Mouse (Mus musculus) forebrain, embryonic 12.5 days (tissue): ENCODE measurements at regions not wholly inside any gene's neighbourhood (a gene's known extent, or its start where the extent isn't known, plus 50 kb on each side); places are given as distances from the start of the nearest gene placed in this dataset.
A peak's percentile ranks its signal among the peaks of the same experiment; 100 is the strongest.

Experiments
- ATAC-seq: fragments of 200-750 bp; cut with Nextera tagmentation; 2 replicates; pipeline ENCODE4 v1.8.0; 2017; ENCODE audit warnings: moderate TSS enrichment; ENCODE audit not compliant: low FRiP score
- H3K27ac ChIP-seq: fragments of 300-500 bp; sonication (generic); 2 replicates; pipeline ENCODE4 v1.5.1; 2016; ENCODE audit warnings: mild to moderate bottlenecking
- H3K27me3 ChIP-seq: fragments of 300-500 bp; sonication (generic); 2 replicates; pipeline ENCODE4 v1.6.1; 2016; ENCODE audit warnings: mild to moderate bottlenecking
- H3K36me3 ChIP-seq: fragments of 300-500 bp; sonication (generic); replicated peaks from 2 replicates; pipeline ENCODE4 v1.6.1; 2016; ENCODE audit warnings: mild to moderate bottlenecking
- H3K4me1 ChIP-seq: fragments of 300-500 bp; sonication (generic); 2 replicates; pipeline ENCODE4 v1.6.1; 2016
- H3K4me2 ChIP-seq: fragments of 300-500 bp; sonication (generic); 2 replicates; pipeline ENCODE4 v1.6.1; 2016; ENCODE audit warnings: mild to moderate bottlenecking, moderate library complexity
- H3K4me3 ChIP-seq: fragments of 300-500 bp; sonication (generic); replicated peaks from 2 replicates; pipeline ENCODE4 v1.5.1; 2016; ENCODE audit warnings: mild to moderate bottlenecking
- H3K9ac ChIP-seq: fragments of 300-500 bp; sonication (generic); 2 replicates; pipeline ENCODE4 v1.6.1; 2016; ENCODE audit warnings: mild to moderate bottlenecking
- H3K9me3 ChIP-seq: fragments of 300-500 bp; sonication (generic); 2 replicates; pipeline ENCODE4 v1.6.1; 2016
- WGBS: fragments of 180-500 bp; shearing (Covaris S2); methylation state at CpG from one replicate; pipeline ENCODE4 v1.1.7; 2016; 5-methylcytosine and 5-hydroxymethylcytosine counted together

DNA sequence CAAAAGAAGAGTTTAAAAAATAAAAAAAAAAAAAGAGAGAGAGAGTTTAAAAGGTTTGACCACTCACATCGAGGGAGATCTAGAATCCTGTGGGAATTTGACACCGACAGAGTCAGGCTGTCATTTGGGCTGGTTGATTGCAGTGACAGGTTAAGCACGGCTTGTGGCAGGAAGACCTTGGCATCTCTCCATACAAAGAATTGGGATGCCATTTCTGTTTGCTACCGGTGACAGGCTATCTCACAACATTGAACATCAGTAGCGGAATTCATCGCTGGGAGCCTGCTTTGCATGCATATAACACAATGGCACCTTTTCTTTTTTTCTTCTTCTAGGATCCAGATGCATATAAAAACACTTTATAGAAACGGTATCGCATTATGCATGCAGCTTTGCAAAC lies 53.7 kb upstream of the Gm26657 start:
- Histone ChIP-seq H3K36me3 (no peaks in the 10 kb centered on the region), H3K9me3 (no peaks in the 10 kb centered on the region), H3K4me3 (no peak overlapping the region), H3K4me1 (peaks cover 2% of the 10 kb centered on the region; the same call in 1 of the 2 replicates), H3K27me3 (0 out of 2 replicates have a peak, but pooled peaks cover 3% of the 10 kb centered on the region), H3K4me2 (no peak overlapping the region), H3K27ac (no peak overlapping the region), H3K9ac (no peak overlapping the region)
- no peak for ATAC-seq
- WGBS: 62% methylated on average over 8 of the region's 8 CpGs

GRCm38 (mm10) chr4:56685696-56686095 lies 54.2 kb upstream of the Gm26657 start:
- Histone ChIP-seq H3K9ac (no peak overlapping the region), H3K4me1 (peaks cover 2% of the 10 kb centered on the region; the same call in 1 of the 2 replicates), H3K27ac (no peak overlapping the region), H3K4me2 (peak overlapping the region; percentile 37; the same call in 1 of the 2 replicates), H3K4me3 (no peak overlapping the region), H3K27me3 (0 out of 2 replicates have a peak, but pooled peaks cover 3% of the 10 kb centered on the region), H3K9me3 (no peaks in the 10 kb centered on the region), H3K36me3 (no peaks in the 10 kb centered on the region)
- no peak; the same call in 1 of the 2 replicates for ATAC-seq
- 69% methylated on average over 8 of the region's 8 CpGs for WGBS

DNA sequence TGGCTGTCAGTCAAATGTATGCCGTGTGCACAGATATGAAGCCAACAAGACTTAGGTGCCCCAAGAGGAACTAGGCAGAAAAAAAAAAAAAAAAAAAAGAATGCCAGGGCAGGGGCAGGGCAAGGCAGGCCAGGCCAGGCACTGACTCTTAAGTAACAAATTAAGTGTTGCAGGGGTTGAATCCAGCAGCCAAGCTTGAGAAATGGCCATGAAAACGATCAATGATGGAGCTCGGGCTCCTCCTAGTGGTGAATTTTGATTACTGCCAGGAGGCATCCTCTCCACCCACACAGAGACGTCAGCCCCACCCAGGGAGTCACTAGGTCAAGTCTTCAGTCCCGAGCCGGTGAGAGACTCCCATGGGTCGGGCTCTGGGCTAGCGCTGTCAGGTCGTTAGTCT lies 54.7 kb upstream of the Gm26657 start:
- no peaks in the 10 kb centered on the region for H3K36me3 ChIP-seq
- peak; percentile 65 for ATAC-seq
- H3K4me3 ChIP-seq: no peak overlapping the region
- H3K27ac ChIP-seq: no peak overlapping the region
- WGBS: 11% methylated on average over 9 of the region's 9 CpGs
- 0 out of 2 replicates have a peak, but pooled peaks cover 3% of the 10 kb centered on the region for H3K27me3 ChIP-seq
- H3K9ac ChIP-seq: no peak overlapping the region
- peaks cover 2% of the 10 kb centered on the region; the same call in 1 of the 2 replicates for H3K4me1 ChIP-seq
- H3K9me3 ChIP-seq: no peaks in the 10 kb centered on the region
- peak overlapping the region; percentile 37; the same call in 1 of the 2 replicates for H3K4me2 ChIP-seq

- H3K4me3 ChIP-seq: no peak overlapping the region
- H3K4me2 ChIP-seq: no peak overlapping the region
- no peaks in the 10 kb centered on the region for H3K36me3 ChIP-seq
- ATAC-seq: no peak
- H3K27me3 ChIP-seq: 0 out of 2 replicates have a peak, but pooled peaks cover 3% of the 10 kb centered on the region
- H3K4me1 ChIP-seq: peaks cover 2% of the 10 kb centered on the region; the same call in 1 of the 2 replicates
- WGBS: 92% methylated on average over 7 of the region's 7 CpGs
- no peaks in the 10 kb centered on the region for H3K9me3 ChIP-seq
- no peak overlapping the region for H3K27ac ChIP-seq
- no peak overlapping the region for H3K9ac ChIP-seq
Observed at GRCm38 (mm10) chr4:56684031-56684430, 55.8 kb upstream of the Gm26657 start.

DNA sequence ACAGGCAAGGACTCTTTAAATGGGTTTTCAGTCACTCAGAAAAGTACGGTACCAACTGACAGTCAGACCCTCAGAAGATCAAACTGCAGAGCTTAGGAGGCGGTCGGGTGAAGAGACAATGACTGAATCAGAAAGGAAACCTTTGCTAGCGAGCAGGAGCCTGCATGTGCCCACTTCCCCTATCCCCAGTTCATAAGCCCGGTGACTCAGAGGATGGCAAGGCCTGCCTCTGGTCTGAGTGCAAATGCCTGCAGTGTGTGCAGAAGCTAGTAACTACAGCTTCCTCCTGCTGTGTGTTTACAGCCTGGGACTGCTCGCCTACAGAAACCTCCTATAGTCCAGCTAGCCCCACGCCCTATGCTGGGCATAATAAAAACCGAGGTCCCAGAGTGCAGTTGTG lies 58.7 kb upstream of the Gm26657 start:
- H3K36me3 ChIP-seq: no peaks in the 10 kb centered on the region
- 76% methylated on average over 8 of the region's 8 CpGs for WGBS

GRCm38 (mm10) chr4:56673868-56674267 lies 66.0 kb upstream of the Gm26657 start:
- Histone ChIP-seq H3K9me3 (no peaks in the 10 kb centered on the region; the same call in 1 of the 2 replicates), H3K4me2 (no peak overlapping the region), H3K27me3 (no peaks in the 10 kb centered on the region), H3K4me3 (no peak overlapping the region), H3K27ac (no peak overlapping the region), H3K36me3 (no peaks in the 10 kb centered on the region), H3K9ac (no peak overlapping the region), H3K4me1 (no peaks in the 10 kb centered on the region)
- WGBS: 88% methylated on average over 4 of the region's 4 CpGs
- ATAC-seq: no peak

More for the DNA sequence above, 58.7 kb upstream of the Gm26657 start:
- Histone ChIP-seq H3K4me2 (no peak overlapping the region), H3K9ac (no peak overlapping the region), H3K4me1 (peaks cover 2% of the 10 kb centered on the region; the same call in 1 of the 2 replicates), H3K27ac (no peak overlapping the region), H3K4me3 (no peak overlapping the region), H3K27me3 (0 out of 2 replicates have a peak, but pooled peaks cover 3% of the 10 kb centered on the region), H3K9me3 (no peaks in the 10 kb centered on the region)
- no peak for ATAC-seq

DNA sequence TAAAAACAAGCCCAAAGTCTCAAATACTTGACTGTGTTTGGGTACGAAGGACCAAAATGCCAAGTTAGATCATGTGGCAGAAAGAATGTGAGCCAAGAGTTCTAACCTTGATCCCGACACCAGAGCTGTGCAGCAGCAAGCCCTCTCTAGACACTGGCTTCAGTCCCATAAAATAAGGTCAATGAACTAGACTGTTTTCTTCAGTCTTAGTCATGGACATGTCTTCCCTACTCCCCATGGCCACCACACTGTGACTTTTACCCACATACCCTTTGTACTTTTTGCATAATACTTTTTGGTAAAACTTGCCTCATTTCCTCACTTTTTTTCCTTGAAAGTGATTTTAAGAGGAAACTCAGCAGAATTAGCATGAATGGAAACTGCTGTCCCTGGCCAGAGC lies 74.9 kb upstream of the Gm26657 start:
- Histone ChIP-seq H3K9me3 (no peaks in the 10 kb centered on the region), H3K9ac (no peak overlapping the region), H3K4me1 (no peaks in the 10 kb centered on the region), H3K4me2 (no peak overlapping the region), H3K4me3 (no peak overlapping the region), H3K27ac (no peak overlapping the region), H3K36me3 (no peaks in the 10 kb centered on the region), H3K27me3 (no peaks in the 10 kb centered on the region)
- WGBS: 94% methylated on average over 2 of the region's 2 CpGs
- ATAC-seq: no peak

DNA sequence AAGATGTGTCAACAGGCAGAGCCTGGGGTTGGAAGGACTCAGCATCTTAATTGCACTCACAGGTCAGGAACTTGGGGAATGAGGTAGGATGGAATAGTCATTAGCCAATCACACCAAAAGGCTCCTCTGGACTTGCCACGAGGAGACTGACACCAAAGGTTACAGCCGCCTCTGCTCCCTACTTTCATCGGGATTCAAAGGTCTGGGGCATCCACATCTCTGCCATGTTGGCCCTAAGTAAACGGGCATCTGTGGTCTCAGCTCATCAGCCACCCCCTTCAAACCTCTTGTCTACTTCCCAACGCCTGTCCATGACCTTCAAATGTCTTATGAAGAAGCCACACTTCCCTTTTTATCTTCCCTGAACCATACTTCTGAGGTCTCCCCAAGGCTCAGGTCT lies 78.1 kb upstream of the Gm26657 start:
- no peak for ATAC-seq
- WGBS: 86% methylated on average over 5 of the region's 5 CpGs
- H3K27ac ChIP-seq: no peak overlapping the region

GRCm38 (mm10) chr4:56657046-56657445 lies 82.8 kb upstream of the Gm26657 start:
- Histone ChIP-seq H3K27ac (no peak overlapping the region), H3K4me3 (no peak overlapping the region), H3K36me3 (no peaks in the 10 kb centered on the region), H3K4me2 (no peak overlapping the region), H3K4me1 (0 out of 2 replicates have a peak, but pooled peaks cover 4% of the 10 kb centered on the region), H3K9ac (no peak overlapping the region), H3K9me3 (no peaks in the 10 kb centered on the region), H3K27me3 (no peaks in the 10 kb centered on the region)
- 74% methylated on average over 3 of the region's 3 CpGs for WGBS
- no peak for ATAC-seq

More for the DNA sequence above, 78.1 kb upstream of the Gm26657 start:
- no peak overlapping the region for H3K4me3 ChIP-seq
- no peak overlapping the region for H3K4me2 ChIP-seq
- no peaks in the 10 kb centered on the region for H3K36me3 ChIP-seq
- no peaks in the 10 kb centered on the region for H3K4me1 ChIP-seq
- H3K27me3 ChIP-seq: no peaks in the 10 kb centered on the region
- H3K9ac ChIP-seq: no peak overlapping the region
- H3K9me3 ChIP-seq: no peaks in the 10 kb centered on the region

DNA sequence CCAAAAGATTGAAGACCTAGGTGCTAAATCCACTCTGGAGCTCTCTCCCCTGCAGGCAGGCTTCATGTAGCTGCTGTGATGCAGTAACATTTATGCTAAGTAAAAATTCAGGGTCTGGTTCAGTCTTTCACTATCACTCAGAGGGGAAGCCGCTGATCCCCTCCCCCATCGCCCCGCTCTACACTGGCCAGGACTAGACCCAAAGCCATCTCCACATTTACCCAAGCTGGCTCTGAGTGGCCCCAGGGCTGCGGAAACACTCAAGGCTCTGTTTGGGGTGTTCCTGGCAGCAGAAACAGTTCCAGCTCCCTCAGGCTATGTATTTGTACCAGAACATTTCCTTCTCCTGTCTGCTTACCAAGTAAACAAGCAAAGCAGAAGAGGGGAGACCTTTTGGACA lies 85.5 kb upstream of the Gm26657 start:
- 92% methylated on average over 4 of the region's 4 CpGs for WGBS
- H3K27ac ChIP-seq: no peak overlapping the region

GRCm38 (mm10) chr4:56652819-56653218 lies 87.1 kb upstream of the Gm26657 start:
- Histone ChIP-seq H3K4me3 (no peak overlapping the region), H3K27ac (no peak overlapping the region), H3K9ac (no peak overlapping the region), H3K4me2 (no peak overlapping the region), H3K9me3 (no peaks in the 10 kb centered on the region), H3K27me3 (no peaks in the 10 kb centered on the region), H3K36me3 (no peaks in the 10 kb centered on the region), H3K4me1 (0 out of 2 replicates have a peak, but pooled peaks cover 4% of the 10 kb centered on the region)
- ATAC-seq: no peak
- WGBS: 82% methylated on average over 5 of the region's 5 CpGs

More for the DNA sequence above, 85.5 kb upstream of the Gm26657 start:
- H3K4me1 ChIP-seq: 0 out of 2 replicates have a peak, but pooled peaks cover 4% of the 10 kb centered on the region
- no peaks in the 10 kb centered on the region for H3K27me3 ChIP-seq
- H3K9me3 ChIP-seq: no peaks in the 10 kb centered on the region
- no peak for ATAC-seq
- no peak overlapping the region for H3K9ac ChIP-seq
- no peaks in the 10 kb centered on the region for H3K36me3 ChIP-seq
- no peak overlapping the region for H3K4me2 ChIP-seq
- H3K4me3 ChIP-seq: no peak overlapping the region

DNA sequence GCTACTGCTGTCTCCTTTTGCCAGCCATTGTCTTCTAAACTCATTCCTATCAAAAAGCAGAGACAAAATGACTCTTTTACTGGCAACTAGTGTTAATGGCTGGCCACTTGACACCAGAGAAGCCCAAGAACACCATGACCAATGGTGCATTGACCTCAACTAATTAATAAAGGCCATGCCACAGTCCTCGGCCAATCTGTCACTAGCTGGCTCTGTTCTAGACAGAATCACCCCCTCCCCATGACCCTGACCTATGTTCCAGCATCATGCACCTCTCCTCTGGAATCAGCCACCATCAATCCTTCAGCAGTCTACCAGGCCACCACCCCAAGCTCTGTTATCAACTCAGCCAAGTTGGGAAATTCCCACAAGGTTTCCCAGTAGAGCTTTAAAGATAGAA lies 90.1 kb upstream of the Gm26657 start:
- Histone ChIP-seq H3K9ac (no peak overlapping the region), H3K4me2 (no peak overlapping the region), H3K36me3 (no peaks in the 10 kb centered on the region), H3K9me3 (no peaks in the 10 kb centered on the region), H3K27me3 (no peaks in the 10 kb centered on the region), H3K27ac (no peak overlapping the region), H3K4me3 (no peak overlapping the region), H3K4me1 (peaks cover 8% of the 10 kb centered on the region; the same call in 1 of the 2 replicates)
- WGBS: 77% methylated on average over 1 of the region's 1 CpGs
- ATAC-seq: no peak
